In the genomic region with DNA sequence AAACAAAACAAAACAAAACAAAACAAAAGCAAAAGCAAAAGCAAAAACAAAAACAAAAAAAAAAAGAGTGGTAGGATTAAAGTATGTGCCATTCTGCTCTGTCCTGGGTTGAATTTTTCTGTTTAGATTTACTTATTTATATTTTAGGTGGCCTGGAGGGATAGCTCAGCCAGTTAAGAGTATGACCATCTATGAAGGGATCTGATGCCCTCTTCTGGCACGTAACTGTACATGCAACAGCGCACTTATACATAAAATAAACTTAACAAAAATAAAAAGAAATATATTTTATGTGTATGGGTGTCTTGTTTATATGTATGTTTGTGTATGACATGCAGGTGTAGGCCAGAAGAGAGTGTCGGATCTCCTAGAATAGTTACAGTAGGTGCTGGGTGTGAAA, we compare ENCODE assay signal across 10 mouse cellular contexts. TPM values are rescaled to one million over a fixed set of nuclear protein-coding genes. Genes with fewer than 3 reads are reported as not detected.
DNase-seq lines count a peak whose midpoint lies in the region; ATAC-seq and TF ChIP-seq lines count a peak whose summit lies in the region.
"Had no signal": no experiment of that assay in that cellular context is flagged by ENCODE, and none has a peak within 500 bp of the region (broad histone marks: within the 10 kb centered on the region; RNA-seq: fewer than 3 reads in every experiment).

No protein-coding gene starts in this region.

- ATAC-seq in forebrain, embryonic 14.5 days: no peak
- no peak for ATAC-seq in forebrain, embryonic 11.5 days (replicated peaks; ENCODE audit: low FRiP score)
- 0 out of 2 replicates have a peak, but pooled peaks have one; percentile 40 for ATAC-seq in liver, postnatal 0 days
- 0 out of 2 replicates have a peak, but pooled peaks have one; percentile 43 for ATAC-seq in monocyte, adult 5-6 weeks (replicated peaks; ENCODE audit: insufficient number of reproducible peaks, low FRiP score, low TSS enrichment, poor library complexity, severe bottlenecking)
- ATAC-seq in frontal cortex, adult (ENCODE audit: low TSS enrichment): no peak

- 53% methylated on average over 3 of the region's 3 CpGs for WGBS in forebrain, embryonic 14.5 days
- 55% methylated on average over 3 of the region's 3 CpGs for WGBS in forebrain, embryonic 11.5 days
- WGBS in liver, postnatal 0 days (ENCODE audit: insufficient replicate concordance): 51% methylated on average over 3 of the region's 3 CpGs

- H3K27ac ChIP-seq in forebrain, embryonic 14.5 days (ENCODE audit: low read depth, low read length): no peak overlapping the region
- no peak overlapping the region for H3K27ac ChIP-seq in forebrain, embryonic 11.5 days (ENCODE audit: low read depth, low read length)
- no peak overlapping the region for H3K27ac ChIP-seq in liver, postnatal 0 days (ENCODE audit: low read depth)
- H3K27ac ChIP-seq: hindbrain, embryonic 12.5 days had no signal

- no peak for TF ChIP-seq EP300 in liver, postnatal 0 days (IDR thresholded peaks at IDR 0.05; ENCODE audit: low read depth)

- H3K4me1 ChIP-seq in forebrain, embryonic 14.5 days (ENCODE audit: control insufficient read depth, insufficient read depth, low read length): no peaks in the 10 kb centered on the region
- H3K4me1 ChIP-seq in forebrain, embryonic 11.5 days (replicated peaks; ENCODE audit: control insufficient read depth, insufficient read depth, low read length): no peaks in the 10 kb centered on the region
- H3K4me1 ChIP-seq in liver, postnatal 0 days (ENCODE audit: insufficient read depth): peaks cover 3% of the 10 kb centered on the region; the same call in 1 of the 2 replicates
- H3K4me1 ChIP-seq: hindbrain, embryonic 12.5 days had no signal

- peak; percentile 72 for TF ChIP-seq CTCF in liver, postnatal 0 days (IDR thresholded peaks at IDR 0.05; ENCODE audit: low read depth)

- no peaks in the 10 kb centered on the region for H3K36me3 ChIP-seq in forebrain, embryonic 14.5 days (ENCODE audit: control insufficient read depth, insufficient read depth, low read length)
- no peaks in the 10 kb centered on the region for H3K36me3 ChIP-seq in forebrain, embryonic 11.5 days (ENCODE audit: control insufficient read depth, insufficient read depth, low read length)
- H3K36me3 ChIP-seq in liver, postnatal 0 days (replicated peaks; ENCODE audit: insufficient read depth, low read length): no peaks in the 10 kb centered on the region
- H3K36me3 ChIP-seq: hindbrain, embryonic 12.5 days had no signal

- H3K27me3 ChIP-seq in forebrain, embryonic 14.5 days (replicated peaks; ENCODE audit: control insufficient read depth, insufficient read depth, low read length): no peaks in the 10 kb centered on the region
- no peaks in the 10 kb centered on the region for H3K27me3 ChIP-seq in forebrain, embryonic 11.5 days (ENCODE audit: control insufficient read depth, insufficient read depth, low read length)
- no peaks in the 10 kb centered on the region for H3K27me3 ChIP-seq in liver, postnatal 0 days (ENCODE audit: insufficient read depth, low read length)
- H3K27me3 ChIP-seq: hindbrain, embryonic 12.5 days had no signal

- no peak overlapping the region for H3K9ac ChIP-seq in forebrain, embryonic 14.5 days (ENCODE audit: low read length)
- no peak overlapping the region for H3K9ac ChIP-seq in forebrain, embryonic 11.5 days (ENCODE audit: low read length)
- H3K9ac ChIP-seq in liver, postnatal 0 days (replicated peaks): no peak overlapping the region
- H3K9ac ChIP-seq: hindbrain, embryonic 12.5 days had no signal

- DNase-seq in forebrain, embryonic 14.5 days (ENCODE audit: low spot score): peak; percentile 60
- DNase-seq in forebrain, embryonic 11.5 days (ENCODE audit: low spot score): no peak
- DNase-seq in liver, postnatal 0 days: no peak
- no peak for DNase-seq in liver
- DNase-seq in ZHBTc4 (ENCODE audit: low read depth, low spot score): peak; percentile 27
- no peak for DNase-seq in adrenal gland, postnatal 4 days (ENCODE audit: low spot score in 2 of 2)

- no peak overlapping the region for H3K4me3 ChIP-seq in forebrain, embryonic 14.5 days (ENCODE audit: low read depth, low read length)
- no peak overlapping the region for H3K4me3 ChIP-seq in forebrain, embryonic 11.5 days (ENCODE audit: low read depth, low read length)
- H3K4me3 ChIP-seq in liver, postnatal 0 days (ENCODE audit: low read depth, low read length): no peak overlapping the region
- H3K4me3 ChIP-seq: hindbrain, embryonic 12.5 days had no signal

- no peaks in the 10 kb centered on the region for H3K9me3 ChIP-seq in forebrain, embryonic 14.5 days (replicated peaks; ENCODE audit: control insufficient read depth, low read length)
- no peaks in the 10 kb centered on the region for H3K9me3 ChIP-seq in forebrain, embryonic 11.5 days (ENCODE audit: control insufficient read depth, low read length)
- H3K9me3 ChIP-seq in liver, postnatal 0 days (ENCODE audit: low read length): no peaks in the 10 kb centered on the region
- H3K9me3 ChIP-seq: hindbrain, embryonic 12.5 days had no signal

- H3K4me2 ChIP-seq in forebrain, embryonic 14.5 days (ENCODE audit: low read length): no peak overlapping the region
- no peak overlapping the region for H3K4me2 ChIP-seq in forebrain, embryonic 11.5 days (ENCODE audit: low read depth, low read length, severe bottlenecking)
- no peak overlapping the region for H3K4me2 ChIP-seq in liver, postnatal 0 days (ENCODE audit: low read depth, low read length)
- H3K4me2 ChIP-seq: hindbrain, embryonic 12.5 days had no signal

RNA-seq across cellular contexts. Expression of a gene that starts 8.0 kb away (rescaled TPM):
- polyA plus RNA-seq in forebrain, embryonic 14.5 days (2014; fragmentation: Nextera tagmentation; extraction: Ambion mirVana): not detected in 2 replicates
- polyA plus RNA-seq in forebrain, embryonic 11.5 days (2014; fragmentation: Nextera tagmentation; extraction: Ambion mirVana): 0.11 TPM in 1 of 2 replicates, not detected in the other
- 48.4 and 53.7 TPM in 2 replicates for polyA plus RNA-seq in liver, postnatal 0 days (2015; fragmentation: Nextera tagmentation; extraction: Ambion mirVana)
- total RNA-seq in monocyte, adult 5-6 weeks (2017): 7.1 to 34.0 TPM (median 12.8 TPM) in 3 replicates
- total RNA-seq in adrenal gland, postnatal 4 days (2021): 10 to 100 TPM in 1 of 2 experiments, under 1 TPM in 1; 0.31 to 10.5 TPM
- total RNA-seq: ES-E14 had no signal

RNA-seq across cellular contexts. Expression of a gene that starts 20.6 kb away (rescaled TPM):
- 0.33 and 0.95 TPM in 2 replicates for polyA plus RNA-seq in forebrain, embryonic 14.5 days (2014; fragmentation: Nextera tagmentation; extraction: Ambion mirVana)
- polyA plus RNA-seq in forebrain, embryonic 11.5 days (2014; fragmentation: Nextera tagmentation; extraction: Ambion mirVana): 0.28 and 0.33 TPM in 2 replicates
- 0.22 and 0.32 TPM in 2 replicates for polyA plus RNA-seq in liver, postnatal 0 days (2015; fragmentation: Nextera tagmentation; extraction: Ambion mirVana)
- total RNA-seq in monocyte, adult 5-6 weeks (2017): not detected in 3 replicates
- total RNA-seq in adrenal gland, postnatal 4 days (2021): under 1 TPM in 1 of 2 experiments, not detected in 1; 0.67 TPM

RNA-seq across cellular contexts. Expression of a gene that starts 28.6 kb away (rescaled TPM):
- 0.52 and 1.2 TPM in 2 replicates for polyA plus RNA-seq in forebrain, embryonic 14.5 days (2014; fragmentation: Nextera tagmentation; extraction: Ambion mirVana)
- polyA plus RNA-seq in forebrain, embryonic 11.5 days (2014; fragmentation: Nextera tagmentation; extraction: Ambion mirVana): 0.21 and 0.47 TPM in 2 replicates
- 2.9 and 3.1 TPM in 2 replicates for polyA plus RNA-seq in liver, postnatal 0 days (2015; fragmentation: Nextera tagmentation; extraction: Ambion mirVana)
- 48.3 to 120 TPM (median 73.9 TPM) in 3 replicates for total RNA-seq in monocyte, adult 5-6 weeks (2017)
- 1 to 10 TPM in 1 of 2 experiments, under 1 TPM in 1; 0.96 to 1.5 TPM for total RNA-seq in adrenal gland, postnatal 4 days (2021)

RNA-seq across cellular contexts. Expression of a gene that starts 42.7 kb away (rescaled TPM):
- 29.2 and 35.6 TPM in 2 replicates for polyA plus RNA-seq in forebrain, embryonic 14.5 days (2014; fragmentation: Nextera tagmentation; extraction: Ambion mirVana)
- 55.2 and 56.2 TPM in 2 replicates for polyA plus RNA-seq in forebrain, embryonic 11.5 days (2014; fragmentation: Nextera tagmentation; extraction: Ambion mirVana)
- polyA plus RNA-seq in liver, postnatal 0 days (2015; fragmentation: Nextera tagmentation; extraction: Ambion mirVana): 2.7 and 3.2 TPM in 2 replicates
- 3.1 to 11.8 TPM (median 6.5 TPM) in 3 replicates for total RNA-seq in monocyte, adult 5-6 weeks (2017)
- 10 to 100 TPM; 66.5 to 71.9 TPM for total RNA-seq in adrenal gland, postnatal 4 days (2021)

Comparison
In these comparisons a context has a peak if more than half of its experiments do, and no peak if none do; other contexts are left out.
1. DNase-seq: peak in forebrain, embryonic 14.5 days (single experiment) and ZHBTc4 (single experiment); none in forebrain, embryonic 11.5 days (single experiment), liver, postnatal 0 days (single experiment), liver (single experiment) and adrenal gland, postnatal 4 days (0 of 2).
2. ATAC-seq: peak in liver, postnatal 0 days (single experiment) and monocyte, adult 5-6 weeks (single experiment); none in forebrain, embryonic 14.5 days (single experiment), forebrain, embryonic 11.5 days (single experiment) and frontal cortex, adult (single experiment).
3. RNA of a gene that starts 8.0 kb away (polyA plus RNA-seq): 48.4 to 53.7 TPM in liver, postnatal 0 days; 0.11 TPM in forebrain, embryonic 11.5 days and not detected in forebrain, embryonic 14.5 days; every median in the first group is over 10 times any median in the second.